Mouse (Mus musculus) inflammation-experienced regulatory T-cells, adult 6 months (primary cell): ENCODE measurements around the gene Macrod2. TPM values are rescaled to one million over a fixed set of nuclear protein-coding genes. Genes with fewer than 3 reads are reported as not detected.

Experiments used
- ATAC-seq: one replicate; pipeline ENCODE4 v1.8.0; 2017
- polyA plus RNA-seq, 3 experiments: library from polyadenylated mRNA; unstranded; fragments of 100-300 nt; shearing (Covaris generic); gene quantifications; one replicate each; pipeline ENCODE4 v1.2.1; 2017

The Macrod2 gene
- polyA plus RNA-seq, 3 experiments from 2014 or later = not detected

GRCm38 (mm10) chr2:141876155-141876851, 1481.2 kb downstream of the Macrod2 start:
- ATAC-seq = no peak

- ATAC-seq = no peak
Observed at GRCm38 (mm10) chr2:141876958-141877357, 1481.8 kb downstream of the Macrod2 start.

- no peak for ATAC-seq
Observed at GRCm38 (mm10) chr2:141878473-141878872, 1483.4 kb downstream of the Macrod2 start.

GRCm38 (mm10) chr2:141879711-141880110, 1484.6 kb downstream of the Macrod2 start:
- ATAC-seq = no peak

- ATAC-seq = no peak
Observed at GRCm38 (mm10) chr2:141886694-141887474, 1491.8 kb downstream of the Macrod2 start.

GRCm38 (mm10) chr2:141889497-141889896, 1494.4 kb downstream of the Macrod2 start:
- no peak for ATAC-seq

- no peak for ATAC-seq
Observed at GRCm38 (mm10) chr2:141897951-141898350, 1502.8 kb downstream of the Macrod2 start.

GRCm38 (mm10) chr2:141911831-141912447, 1516.8 kb downstream of the Macrod2 start:
- no peak for ATAC-seq

- ATAC-seq = no peak
Observed at GRCm38 (mm10) chr2:141913486-141913885, 1518.4 kb downstream of the Macrod2 start.

- ATAC-seq = no peak
Observed at GRCm38 (mm10) chr2:141913894-141914293, 1518.8 kb downstream of the Macrod2 start.

GRCm38 (mm10) chr2:141920377-141920992, 1525.4 kb downstream of the Macrod2 start:
- no peak for ATAC-seq

GRCm38 (mm10) chr2:141935130-141935529, 1540.0 kb downstream of the Macrod2 start:
- ATAC-seq = no peak

- ATAC-seq = no peak
Observed at GRCm38 (mm10) chr2:141954795-141955194, 1559.7 kb downstream of the Macrod2 start.

- ATAC-seq = no peak
Observed at GRCm38 (mm10) chr2:141955197-141955596, 1560.1 kb downstream of the Macrod2 start.

GRCm38 (mm10) chr2:141962868-141963267, 1567.8 kb downstream of the Macrod2 start:
- ATAC-seq = no peak

GRCm38 (mm10) chr2:141983664-141984395, 1588.7 kb downstream of the Macrod2 start:
- no peak for ATAC-seq

GRCm38 (mm10) chr2:141998901-141999300, 1603.8 kb downstream of the Macrod2 start:
- no peak for ATAC-seq

GRCm38 (mm10) chr2:142024534-142025155, 1629.5 kb downstream of the Macrod2 start:
- no peak for ATAC-seq

GRCm38 (mm10) chr2:142026721-142027120, 1631.6 kb downstream of the Macrod2 start:
- no peak for ATAC-seq

GRCm38 (mm10) chr2:142030756-142031646, 1635.9 kb downstream of the Macrod2 start:
- ATAC-seq = no peak

- no peak for ATAC-seq
Observed at GRCm38 (mm10) chr2:142055576-142055975, 1660.5 kb downstream of the Macrod2 start.
